Mouse (Mus musculus) kidney, adult 2 months (tissue): ENCODE results near the gene Eif4g3. TPM values are rescaled to one million over a fixed set of nuclear protein-coding genes. Genes with fewer than 3 reads are reported as not detected.
"Not testable (repeated sequence)": the region's sequence is repeated elsewhere in the genome, so short reads cannot be mapped to it uniquely, and the experiment has no call there.

ENCODE experiments used
- DNase-seq: peaks from one replicate; pipeline ENCODE4 v3.0.0; 2021
- H3K27ac ChIP-seq: fragments of 200-500 bp; 2 replicates; pipeline ENCODE4 v1.5.1; 2012; ENCODE audit warnings: low read depth, low read length, control low read depth, inconsistent platforms; ENCODE audit not compliant: insufficient read depth
- H3K27me3 ChIP-seq: fragments of 200-500 bp; replicated peaks from 2 replicates; pipeline ENCODE4 v1.6.1; 2012; ENCODE audit warnings: mild to moderate bottlenecking, moderate library complexity, low read length, inconsistent platforms; ENCODE audit not compliant: control insufficient read depth, insufficient read depth
- H3K36me3 ChIP-seq: fragments of 200-500 bp; 2 replicates; pipeline ENCODE4 v1.6.1; 2012; ENCODE audit warnings: mild to moderate bottlenecking, moderate library complexity, low read length, inconsistent platforms; ENCODE audit not compliant: control insufficient read depth, insufficient read depth
- H3K4me1 ChIP-seq: fragments of 200-500 bp; 2 replicates; pipeline ENCODE4 v1.6.1; 2011; ENCODE audit warnings: low read length; ENCODE audit not compliant: control insufficient read depth, insufficient read depth
- H3K4me3 ChIP-seq: fragments of 200-500 bp; 2 replicates; pipeline ENCODE4 v1.5.1; 2011; ENCODE audit warnings: mild to moderate bottlenecking, low read depth, low read length, control low read depth; ENCODE audit not compliant: insufficient read depth
- CTCF ChIP-seq: fragments of 200-500 bp; conservative IDR thresholded peaks from 2 replicates; pipeline ENCODE4 v1.5.1; 2011; ENCODE audit warnings: low read depth, mild to moderate bottlenecking, control low read depth, low read length, moderate library complexity, mixed read lengths; ENCODE audit not compliant: insufficient read depth, insufficient read length
- POLR2A ChIP-seq: fragments of 200-500 bp; IDR thresholded peaks from one replicate; pipeline ENCODE4 v1.6.1; 2011; ENCODE audit warnings: low read depth, low read length, control low read depth
- WGBS: fragments of 180-500 bp; shearing (Covaris S2); methylation state at CpG from one replicate; pipeline ENCODE4 v1.1.7; 2018; 5-methylcytosine and 5-hydroxymethylcytosine counted together
- polyA plus RNA-seq: library from polyadenylated mRNA; depleted of rRNA; stranded (reverse); fragments of >200 nt; gene quantifications from 2 replicates; pipeline ENCODE4 v1.2.3, GENCODE M21; 2012

The Eif4g3 gene
- polyA plus RNA-seq, 1 experiment: 53.5 TPM

DNA sequence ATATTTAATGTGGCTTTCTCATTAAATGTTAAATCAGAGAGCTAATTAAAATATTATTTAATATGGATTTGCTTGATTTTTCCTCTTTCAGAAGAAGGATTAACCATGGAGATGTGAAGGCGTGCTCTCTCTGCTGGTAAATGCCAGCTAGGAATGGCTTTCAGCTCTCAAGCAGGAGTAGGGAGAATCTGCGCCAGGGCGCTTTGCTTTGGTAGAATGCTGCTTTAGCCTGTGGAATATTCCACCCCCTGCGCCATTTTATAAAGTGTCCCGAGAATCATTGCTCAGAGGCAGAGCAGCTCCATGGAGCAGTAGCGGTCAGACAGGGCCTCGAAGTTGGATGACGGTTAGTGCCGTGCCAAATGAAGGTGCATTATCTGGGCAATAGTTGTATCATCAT lies 58.7 kb downstream of the Eif4g3 start:
- Histone ChIP-seq H3K36me3 (no peaks in the 10 kb centered on the region), H3K4me1 (peaks cover 3% of the 10 kb centered on the region; the same call in 1 of the 2 replicates), H3K27me3 (no peaks in the 10 kb centered on the region), H3K4me3 (no peak overlapping the region), H3K27ac (no peak overlapping the region)
- DNase-seq: no peak
- WGBS: 91% methylated on average over 9 of the region's 9 CpGs
- TF ChIP-seq CTCF (no peak), POLR2A (no peak)

DNA sequence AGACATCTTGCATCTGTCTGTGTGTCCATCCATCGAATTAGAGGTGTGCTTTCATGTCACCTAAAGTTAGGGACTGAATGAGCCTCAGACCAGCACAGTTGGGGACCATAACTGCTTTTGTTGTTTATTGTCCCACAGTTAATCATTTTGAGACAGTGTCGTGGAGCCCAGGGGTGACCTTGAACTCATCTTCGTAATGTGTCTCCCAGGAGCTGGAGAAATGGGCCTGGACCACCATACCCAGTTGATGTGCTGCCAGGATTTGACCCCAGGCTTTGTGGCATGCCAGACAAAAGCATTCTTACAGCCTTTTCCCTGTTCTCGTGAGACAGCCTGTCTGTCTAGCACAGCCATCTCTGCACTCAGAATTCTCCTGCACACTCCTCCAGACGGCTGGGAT lies 63.8 kb downstream of the Eif4g3 start:
- TF ChIP-seq CTCF (no peak), POLR2A (no peak)
- 42% methylated on average over 5 of the region's 5 CpGs for WGBS
- peak; percentile 36 for DNase-seq
- no peak overlapping the region for H3K4me3 ChIP-seq
- peaks cover 11% of the 10 kb centered on the region; the same call in 1 of the 2 replicates for H3K4me1 ChIP-seq
- peak overlapping the region; percentile 75 for H3K27ac ChIP-seq
- H3K27me3 ChIP-seq: no peaks in the 10 kb centered on the region
- no peaks in the 10 kb centered on the region for H3K36me3 ChIP-seq

GRCm38 (mm10) chr4:138057196-138057754 lies 64.5 kb downstream of the Eif4g3 start:
- H3K4me3 ChIP-seq, H3K27me3 ChIP-seq, H3K36me3 ChIP-seq: not testable (repeated sequence)
- WGBS: 39% methylated on average over 22 of the region's 22 CpGs
- Histone ChIP-seq H3K27ac (peak overlapping the region; percentile 75), H3K4me1 (peaks cover 11% of the 10 kb centered on the region; the same call in 1 of the 2 replicates)
- peak; percentile 78 for DNase-seq

DNA sequence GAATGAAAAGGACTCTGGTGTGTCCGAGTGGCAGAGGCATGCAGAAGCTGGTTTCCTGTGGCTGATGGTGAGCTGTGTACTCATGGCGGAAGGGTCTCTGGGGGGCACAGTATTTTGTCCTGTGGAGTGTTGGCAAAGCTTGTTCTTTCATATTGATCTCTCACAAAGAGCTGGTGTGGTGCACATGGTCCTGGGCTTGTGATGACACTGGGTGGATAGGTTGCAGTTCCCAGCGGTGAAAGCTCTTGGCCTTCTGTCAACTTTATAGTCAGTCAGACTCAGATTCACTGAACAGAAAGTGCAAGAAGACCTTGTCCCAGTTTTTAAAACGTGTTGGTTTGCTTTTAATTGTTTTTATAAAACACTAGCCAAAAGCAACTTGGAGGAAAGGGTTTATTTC lies 68.3 kb downstream of the Eif4g3 start:
- DNase-seq: peak; percentile 62
- H3K4me3 ChIP-seq: no peak overlapping the region
- H3K27me3 ChIP-seq: no peaks in the 10 kb centered on the region
- WGBS: 65% methylated on average over 4 of the region's 4 CpGs
- H3K27ac ChIP-seq: peak overlapping the region; percentile 46
- no peak for TF ChIP-seq POLR2A
- no peak for TF ChIP-seq CTCF
- H3K36me3 ChIP-seq: no peaks in the 10 kb centered on the region
- peaks cover 37% of the 10 kb centered on the region for H3K4me1 ChIP-seq

GRCm38 (mm10) chr4:138063372-138064265 lies 70.8 kb downstream of the Eif4g3 start:
- no peak for TF ChIP-seq POLR2A
- TF ChIP-seq CTCF: no peak
- no peaks in the 10 kb centered on the region for H3K36me3 ChIP-seq
- WGBS: 58% methylated on average over 7 of the region's 7 CpGs
- peaks cover 48% of the 10 kb centered on the region for H3K4me1 ChIP-seq
- no peak for DNase-seq
- H3K4me3 ChIP-seq: no peak overlapping the region
- no peaks in the 10 kb centered on the region for H3K27me3 ChIP-seq
- H3K27ac ChIP-seq: peak overlapping the region; percentile 8

GRCm38 (mm10) chr4:138064882-138065592 lies 72.2 kb downstream of the Eif4g3 start:
- Histone ChIP-seq H3K27ac (peak overlapping the region; percentile 85), H3K4me1 (peaks cover 55% of the 10 kb centered on the region), H3K4me3 (no peak overlapping the region), H3K36me3 (no peaks in the 10 kb centered on the region; the same call in 1 of the 2 replicates), H3K27me3 (no peaks in the 10 kb centered on the region)
- TF ChIP-seq CTCF (no peak), POLR2A (no peak)
- DNase-seq: peak; percentile 67
- WGBS: 55% methylated on average over 11 of the region's 11 CpGs
